Mouse (Mus musculus) neutrophil, adult 65 days (primary cell): ENCODE data around the gene Zdhhc22. TPM values are rescaled to one million over a fixed set of nuclear protein-coding genes. Genes with fewer than 3 reads are reported as not detected.

Experiments used
- total RNA-seq: library from RNA; stranded (reverse); gene quantifications from 2 replicates; pipeline ENCODE4 v1.2.4, GENCODE M21; 2023

Gene Zdhhc22
- not detected in 2 replicates for total RNA-seq

GRCm38 (mm10) chr12:86989890-86990754, at the start of gene Zdhhc22:
Gene Zdhhc22 (minus strand): TSS chr12:86990430.

DNA sequence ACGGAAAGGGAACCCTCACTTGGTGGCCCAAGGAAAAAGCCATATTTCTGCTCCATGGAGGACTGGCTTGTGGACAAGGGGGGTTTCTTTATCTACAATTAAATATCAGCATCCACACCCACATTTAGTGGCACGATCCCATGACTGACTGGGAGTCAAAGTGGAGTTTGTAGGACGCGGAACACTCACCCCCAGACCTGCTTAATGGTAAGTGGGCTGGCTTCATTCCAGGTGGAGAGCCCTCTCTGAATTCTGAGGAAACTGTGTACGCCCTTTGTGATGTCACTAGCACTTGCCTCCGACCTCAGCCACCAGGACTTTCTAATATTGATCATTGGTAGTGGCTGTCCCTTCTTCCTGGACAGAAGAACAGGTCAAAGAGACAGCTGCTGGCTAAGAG, 30.8 kb upstream of the Zdhhc22 start, which contains the start of gene Tmem63c:
Gene Tmem63c (plus strand): TSS at position 301 of the 400 bp plus-strand sequence.

GRCm38 (mm10) chr12:86946862-86947574, 43.2 kb downstream of the Zdhhc22 start, which contains the start of gene Cipc:
Gene Cipc (plus strand): TSS chr12:86947043.

Other genes starting within 250 kb of the Zdhhc22 start
- gene Irf2bpl, start 105.6 kb downstream of the Zdhhc22 start, total RNA-seq: 2.7 and 2.9 TPM in 2 replicates
- gene Cipc, start 43.4 kb downstream of the Zdhhc22 start, total RNA-seq: 5.6 and 10.7 TPM in 2 replicates
- not detected in 2 replicates for gene Tmem63c, start 30.9 kb upstream of the Zdhhc22 start, total RNA-seq
- not detected in 2 replicates for gene Ngb, start 112.1 kb upstream of the Zdhhc22 start, total RNA-seq
- gene Gstz1, start 156.7 kb upstream of the Zdhhc22 start, total RNA-seq: 5.6 and 7.8 TPM in 2 replicates
- 1.6 and 4.3 TPM in 2 replicates for gene Pomt2, start 157.5 kb upstream of the Zdhhc22 start, total RNA-seq
- gene Samd15, start 209.3 kb upstream of the Zdhhc22 start, total RNA-seq: not detected in 2 replicates
- gene Tmed8, start 210.0 kb upstream of the Zdhhc22 start, total RNA-seq: 9.0 and 13.3 TPM in 2 replicates
- gene Noxred1, start 248.3 kb upstream of the Zdhhc22 start, total RNA-seq: 1.3 and 1.8 TPM in 2 replicates